Mouse (Mus musculus) kidney, adult 2 months (tissue): ENCODE data around the gene Mdga2.

Source experiments
- CTCF ChIP-seq: fragments of 200-500 bp; conservative IDR thresholded peaks from 2 replicates; pipeline ENCODE4 v1.5.1; 2011; ENCODE audit warnings: low read depth, mild to moderate bottlenecking, control low read depth, low read length, moderate library complexity, mixed read lengths; ENCODE audit not compliant: insufficient read depth, insufficient read length
- POLR2A ChIP-seq: fragments of 200-500 bp; IDR thresholded peaks from one replicate; pipeline ENCODE4 v1.6.1; 2011; ENCODE audit warnings: low read depth, low read length, control low read depth

- TF ChIP-seq CTCF = no peak
- no peak for TF ChIP-seq POLR2A
These were observed 666.0 kb downstream of the Mdga2 start for GRCm38 (mm10) chr12:66556178-66556820.
